Mouse (Mus musculus) frontal cortex, postnatal 25 days (tissue): Measurements from ENCODE around the gene Zfp605.
"Not testable (repeated sequence)": the region's sequence is repeated elsewhere in the genome, so short reads cannot be mapped to it uniquely, and the experiment has no call there.

Experiments
- DNase-seq, 2 experiments: peaks; one replicate each; pipeline ENCODE4 v3.0.0; 2022; ENCODE audit warnings: low spot score in 2 of 2

Gene Zfp605

GRCm38 (mm10) chr5:110109991-110110441 is at the start of gene Zfp605:
Gene Zfp605 (plus strand): TSS chr5:110110092.
- peak; percentile 92 to 94 for DNase-seq

GRCm38 (mm10) chr5:110072413-110072812 is 37.5 kb upstream of the Zfp605 start, which contains the start of gene Gm17655:
Gene Gm17655 (minus strand): TSS chr5:110072513.
- not testable (repeated sequence) for DNase-seq

GRCm38 (mm10) chr5:110082961-110083360 is 26.9 kb upstream of the Zfp605 start:
- DNase-seq = no peak

GRCm38 (mm10) chr5:110086161-110086866 is 23.6 kb upstream of the Zfp605 start:
- no peak for DNase-seq

- DNase-seq = no peak
These were observed 18.3 kb upstream of the Zfp605 start for GRCm38 (mm10) chr5:110091546-110091945.

- peak; percentile 74 to 76 for DNase-seq
These were observed 15.7 kb upstream of the Zfp605 start, which contains the start of gene Gm35315 for GRCm38 (mm10) chr5:110094030-110094846. Gene Gm35315 (minus strand): TSS chr5:110094420.

- no peak for DNase-seq
These were observed 15.1 kb upstream of the Zfp605 start for GRCm38 (mm10) chr5:110094847-110095213.

- peak in 1 of 2 experiments; percentile 22 for DNase-seq
These were observed 10.9 kb upstream of the Zfp605 start for GRCm38 (mm10) chr5:110098991-110099477.

GRCm38 (mm10) chr5:110099656-110100580 is 10.0 kb upstream of the Zfp605 start, which contains the start of gene Plcxd1:
Gene Plcxd1 (plus strand): TSS chr5:110099969.
- DNase-seq = no peak

GRCm38 (mm10) chr5:110100921-110101631 is 8.8 kb upstream of the Zfp605 start:
- peak; percentile 31 to 32 for DNase-seq

GRCm38 (mm10) chr5:110101716-110102347 is 8.1 kb upstream of the Zfp605 start:
- DNase-seq = peak; percentile 48 to 59

GRCm38 (mm10) chr5:110102429-110102828 is 7.5 kb upstream of the Zfp605 start:
- no peak for DNase-seq

GRCm38 (mm10) chr5:110102853-110103625 is 6.9 kb upstream of the Zfp605 start:
- peak; percentile 11 to 16 for DNase-seq

- no peak for DNase-seq
These were observed 5.8 kb upstream of the Zfp605 start for GRCm38 (mm10) chr5:110103901-110104615.

GRCm38 (mm10) chr5:110104616-110105380 is 5.1 kb upstream of the Zfp605 start:
- peak in 1 of 2 experiments; percentile 6 for DNase-seq

GRCm38 (mm10) chr5:110106140-110106871 is 3.6 kb upstream of the Zfp605 start:
- no peak for DNase-seq

GRCm38 (mm10) chr5:110106901-110107564 is 2.9 kb upstream of the Zfp605 start:
- DNase-seq = peak; percentile 21 to 42
